Mouse (Mus musculus): ENCODE results near the gene Prpf8. TPM values are rescaled to one million over a fixed set of nuclear protein-coding genes. Genes with fewer than 3 reads are reported as not detected.

Gene Prpf8
- polyA plus RNA-seq, 1 experiment from 2014 or later, result 44.3 TPM

DNA sequence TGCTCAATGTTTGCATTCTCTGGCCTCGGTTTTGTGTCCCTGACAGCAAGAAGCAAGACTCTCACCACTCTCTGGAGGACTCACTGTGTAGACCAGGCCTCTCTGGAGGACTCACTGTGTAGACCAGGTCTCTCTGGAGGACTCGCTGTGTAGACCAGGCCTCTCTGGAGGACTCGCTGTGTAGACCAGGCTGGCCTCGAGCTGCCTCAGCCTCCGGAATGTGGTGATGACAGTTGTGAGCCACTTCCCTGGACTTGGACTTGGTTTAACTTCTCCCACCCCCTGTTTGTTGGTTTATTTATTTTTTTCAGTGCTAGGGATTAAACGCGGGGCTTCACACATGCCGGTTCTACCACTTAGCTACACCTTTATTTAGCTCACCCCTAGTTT lies 50.4 kb downstream of the Prpf8 start:
- no peak overlapping the region for H3K4me2 ChIP-seq
- H3K27ac ChIP-seq (replicated peaks), result no peak overlapping the region; the same call in 1 of the 2 replicates
- no peak for ATAC-seq (ENCODE audit: low FRiP score)
- no peak overlapping the region for H3K4me3 ChIP-seq (replicated peaks)
- no peak overlapping the region for H3K9ac ChIP-seq (replicated peaks)
- no peaks in the 10 kb centered on the region for H3K9me3 ChIP-seq (replicated peaks)
- H3K27me3 ChIP-seq (replicated peaks), result no peaks in the 10 kb centered on the region
- 89% methylated on average over 8 of the region's 8 CpGs for WGBS
- H3K4me1 ChIP-seq, result peaks cover 73% of the 10 kb centered on the region
- no peaks in the 10 kb centered on the region for H3K36me3 ChIP-seq

DNA sequence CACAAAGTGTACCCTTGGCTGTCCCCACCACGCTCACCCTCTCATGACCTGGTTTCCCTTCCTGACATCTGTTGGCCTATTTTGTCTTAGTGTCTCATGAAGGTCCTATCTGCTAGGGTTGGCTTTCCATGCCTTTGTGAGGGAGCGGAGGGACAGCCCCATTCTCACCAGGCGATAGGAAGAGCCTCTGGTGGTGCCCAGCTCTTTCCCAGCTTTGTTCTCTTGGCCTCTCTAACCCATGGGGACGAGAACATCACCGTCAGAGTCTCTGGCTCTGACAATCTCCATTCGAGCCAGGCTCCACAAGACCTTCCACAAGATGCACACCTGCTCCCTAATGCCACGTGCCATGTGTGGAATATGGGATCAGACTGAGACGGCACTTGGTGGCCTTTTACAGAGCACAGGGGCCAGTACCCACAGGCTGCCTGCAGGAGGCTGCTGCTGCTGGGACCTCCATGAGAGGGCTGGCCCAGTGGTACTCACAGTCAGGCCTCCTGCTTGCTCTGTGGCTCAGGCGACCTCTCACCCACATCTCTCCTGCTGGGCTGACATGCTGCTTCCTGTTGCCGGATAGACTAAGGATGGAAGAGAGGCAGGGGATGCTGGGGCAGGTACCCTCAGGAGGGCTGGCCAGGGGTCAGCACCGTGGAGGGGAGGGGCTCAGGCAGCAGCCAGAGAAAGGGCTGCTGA lies 51.0 kb downstream of the Prpf8 start:
- Histone ChIP-seq H3K27ac (replicated peaks) (peak overlapping the region; percentile 60; the same call in 1 of the 2 replicates), H3K9me3 (replicated peaks) (no peaks in the 10 kb centered on the region), H3K36me3 (no peaks in the 10 kb centered on the region), H3K4me2 (peak overlapping the region; percentile 20; the same call in 1 of the 2 replicates), H3K4me3 (replicated peaks) (no peak overlapping the region), H3K9ac (replicated peaks) (no peak overlapping the region), H3K27me3 (replicated peaks) (no peaks in the 10 kb centered on the region), H3K4me1 (peaks cover 71% of the 10 kb centered on the region)
- 51% methylated on average over 11 of the region's 11 CpGs for WGBS
- 0 out of 2 replicates have a peak, but pooled peaks have one; percentile 18 for ATAC-seq (ENCODE audit: low FRiP score)

GRCm38 (mm10) chr11:75538184-75538969 lies 51.8 kb downstream of the Prpf8 start:
- H3K9ac ChIP-seq (replicated peaks), result no peak overlapping the region
- WGBS, result 67% methylated on average over 9 of the region's 9 CpGs

GRCm38 (mm10) chr11:75538970-75539299 lies 52.3 kb downstream of the Prpf8 start:
- Histone ChIP-seq H3K9me3 (replicated peaks) (no peaks in the 10 kb centered on the region), H3K27ac (replicated peaks) (peak overlapping the region; percentile 60), H3K4me2 (no peak overlapping the region), H3K27me3 (replicated peaks) (no peaks in the 10 kb centered on the region), H3K4me1 (peaks cover 58% of the 10 kb centered on the region), H3K4me3 (replicated peaks) (no peak overlapping the region), H3K36me3 (peaks cover 3% of the 10 kb centered on the region; the same call in 1 of the 2 replicates), H3K9ac (replicated peaks) (no peak overlapping the region)
- WGBS, result 87% methylated on average over 13 of the region's 13 CpGs
- ATAC-seq (ENCODE audit: low FRiP score), result no peak

More at GRCm38 (mm10) chr11:75538184-75538969, 51.8 kb downstream of the Prpf8 start:
- no peaks in the 10 kb centered on the region for H3K27me3 ChIP-seq (replicated peaks)
- H3K4me3 ChIP-seq (replicated peaks), result no peak overlapping the region
- peak overlapping the region; percentile 20; the same call in 1 of the 2 replicates for H3K4me2 ChIP-seq
- 0 out of 2 replicates have a peak, but pooled peaks have one; percentile 6 for ATAC-seq (ENCODE audit: low FRiP score)
- peaks cover 64% of the 10 kb centered on the region for H3K4me1 ChIP-seq
- H3K27ac ChIP-seq (replicated peaks), result peak overlapping the region; percentile 60
- H3K9me3 ChIP-seq (replicated peaks), result no peaks in the 10 kb centered on the region
- H3K36me3 ChIP-seq, result peaks cover 3% of the 10 kb centered on the region; the same call in 1 of the 2 replicates

GRCm38 (mm10) chr11:75540209-75540608 lies 53.6 kb downstream of the Prpf8 start:
- peak overlapping the region; percentile 68 for H3K27ac ChIP-seq (replicated peaks)
- H3K9me3 ChIP-seq (replicated peaks), result no peaks in the 10 kb centered on the region
- 78% methylated on average over 8 of the region's 8 CpGs for WGBS
- no peak overlapping the region for H3K9ac ChIP-seq (replicated peaks)
- H3K4me3 ChIP-seq (replicated peaks), result no peak overlapping the region
- no peaks in the 10 kb centered on the region for H3K27me3 ChIP-seq (replicated peaks)
- ATAC-seq (ENCODE audit: low FRiP score), result no peak
- peaks cover 12% of the 10 kb centered on the region; the same call in 1 of the 2 replicates for H3K36me3 ChIP-seq
- H3K4me1 ChIP-seq, result peaks cover 45% of the 10 kb centered on the region
- H3K4me2 ChIP-seq, result no peak overlapping the region

GRCm38 (mm10) chr11:75540710-75541581 lies 54.3 kb downstream of the Prpf8 start:
- Histone ChIP-seq H3K4me2 (no peak overlapping the region), H3K9ac (replicated peaks) (no peak overlapping the region), H3K4me1 (peaks cover 38% of the 10 kb centered on the region), H3K4me3 (replicated peaks) (no peak overlapping the region), H3K27ac (replicated peaks) (peak overlapping the region; percentile 68), H3K9me3 (replicated peaks) (no peaks in the 10 kb centered on the region), H3K36me3 (peaks cover 19% of the 10 kb centered on the region), H3K27me3 (replicated peaks) (no peaks in the 10 kb centered on the region)
- WGBS, result 67% methylated on average over 19 of the region's 19 CpGs
- no peak for ATAC-seq (ENCODE audit: low FRiP score)

GRCm38 (mm10) chr11:75544713-75545112 lies 58.1 kb downstream of the Prpf8 start:
- no peak overlapping the region for H3K4me2 ChIP-seq
- H3K27ac ChIP-seq (replicated peaks), result no peak overlapping the region
- no peak for ATAC-seq (ENCODE audit: low FRiP score)
- peaks cover 38% of the 10 kb centered on the region for H3K36me3 ChIP-seq
- 87% methylated on average over 9 of the region's 9 CpGs for WGBS
- no peaks in the 10 kb centered on the region for H3K9me3 ChIP-seq (replicated peaks)
- peaks cover 17% of the 10 kb centered on the region for H3K4me1 ChIP-seq
- H3K9ac ChIP-seq (replicated peaks), result no peak overlapping the region
- H3K27me3 ChIP-seq (replicated peaks), result no peaks in the 10 kb centered on the region
- no peak overlapping the region for H3K4me3 ChIP-seq (replicated peaks)

DNA sequence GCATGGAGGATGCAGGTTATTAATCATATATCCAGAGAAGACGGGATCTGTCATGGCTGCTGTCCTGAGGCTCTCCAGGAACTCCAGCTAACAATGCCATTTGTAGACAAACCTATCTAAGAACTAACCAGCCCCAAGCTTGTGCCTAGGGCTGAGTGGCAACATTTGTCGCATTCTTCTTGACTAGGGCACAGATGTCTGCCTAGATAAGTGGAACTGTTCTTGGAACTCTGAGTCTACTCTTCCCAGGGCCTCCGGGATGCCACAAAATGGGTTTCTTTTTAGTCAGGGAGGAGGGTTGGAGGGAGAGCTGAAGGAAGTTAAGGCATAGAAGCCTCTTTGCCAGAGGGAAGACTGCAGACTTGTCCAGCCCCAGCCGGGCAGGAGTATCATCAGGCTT lies 59.4 kb downstream of the Prpf8 start:
- no peak for ATAC-seq (ENCODE audit: low FRiP score)
- no peaks in the 10 kb centered on the region for H3K27me3 ChIP-seq (replicated peaks)
- 82% methylated on average over 4 of the region's 4 CpGs for WGBS
- no peaks in the 10 kb centered on the region for H3K9me3 ChIP-seq (replicated peaks)
- no peak overlapping the region for H3K27ac ChIP-seq (replicated peaks)
- no peak overlapping the region for H3K9ac ChIP-seq (replicated peaks)
- peaks cover 40% of the 10 kb centered on the region for H3K36me3 ChIP-seq
- no peak overlapping the region for H3K4me3 ChIP-seq (replicated peaks)
- no peak overlapping the region for H3K4me2 ChIP-seq
- H3K4me1 ChIP-seq, result peaks cover 17% of the 10 kb centered on the region

DNA sequence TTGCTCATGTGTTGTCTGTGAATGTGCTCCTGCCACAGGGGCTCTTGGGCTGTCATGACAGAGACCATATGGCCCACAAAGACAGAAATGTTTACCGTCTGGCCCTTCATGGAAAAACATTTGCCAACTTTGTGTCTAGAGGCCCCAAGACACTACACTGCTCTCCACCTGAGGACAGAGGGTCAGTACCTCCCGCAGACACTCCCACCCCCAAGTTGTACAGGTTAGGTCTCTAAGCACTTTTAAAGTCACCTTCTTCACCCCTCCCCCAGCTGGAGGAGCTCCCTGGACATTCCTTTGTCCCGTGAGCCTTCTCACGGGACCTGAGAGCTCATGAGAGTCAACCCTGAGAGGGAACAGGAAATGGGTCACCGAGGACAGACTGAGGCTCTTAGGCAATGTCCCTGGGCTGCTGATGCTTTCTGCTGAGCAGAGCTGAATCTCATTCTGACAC lies 63.1 kb downstream of the Prpf8 start:
- peak overlapping the region; percentile 34; the same call in 1 of the 2 replicates for H3K27ac ChIP-seq (replicated peaks)
- no peak overlapping the region for H3K4me2 ChIP-seq
- 50% methylated on average over 5 of the region's 5 CpGs for WGBS
- peaks cover 35% of the 10 kb centered on the region for H3K4me1 ChIP-seq
- no peak overlapping the region for H3K4me3 ChIP-seq (replicated peaks)
- no peaks in the 10 kb centered on the region for H3K9me3 ChIP-seq (replicated peaks)
- no peak overlapping the region for H3K9ac ChIP-seq (replicated peaks)
- no peaks in the 10 kb centered on the region for H3K27me3 ChIP-seq (replicated peaks)
- H3K36me3 ChIP-seq, result peaks cover 33% of the 10 kb centered on the region
- no peak for ATAC-seq (ENCODE audit: low FRiP score)

- 43% methylated on average over 12 of the region's 12 CpGs for WGBS
- H3K27me3 ChIP-seq (replicated peaks), result no peaks in the 10 kb centered on the region
- no peak for ATAC-seq (ENCODE audit: low FRiP score)
- no peak overlapping the region for H3K4me3 ChIP-seq (replicated peaks)
- H3K9ac ChIP-seq (replicated peaks), result no peak overlapping the region
- H3K4me1 ChIP-seq, result peaks cover 35% of the 10 kb centered on the region
- peak overlapping the region; percentile 34; the same call in 1 of the 2 replicates for H3K27ac ChIP-seq (replicated peaks)
- no peaks in the 10 kb centered on the region for H3K9me3 ChIP-seq (replicated peaks)
- H3K36me3 ChIP-seq, result peaks cover 28% of the 10 kb centered on the region
- no peak overlapping the region for H3K4me2 ChIP-seq
Measured at GRCm38 (mm10) chr11:75550200-75550946, 63.8 kb downstream of the Prpf8 start.

- H3K4me3 ChIP-seq (replicated peaks), result no peak overlapping the region
- no peak overlapping the region for H3K4me2 ChIP-seq
- H3K9ac ChIP-seq (replicated peaks), result no peak overlapping the region
- 84% methylated on average over 5 of the region's 5 CpGs for WGBS
- H3K4me1 ChIP-seq, result peaks cover 35% of the 10 kb centered on the region
- no peaks in the 10 kb centered on the region for H3K27me3 ChIP-seq (replicated peaks)
- H3K27ac ChIP-seq (replicated peaks), result no peak overlapping the region
- ATAC-seq (ENCODE audit: low FRiP score), result no peak
- peaks cover 21% of the 10 kb centered on the region for H3K36me3 ChIP-seq
- H3K9me3 ChIP-seq (replicated peaks), result no peaks in the 10 kb centered on the region
Measured at GRCm38 (mm10) chr11:75551321-75551720, 64.7 kb downstream of the Prpf8 start.

Measured in neural tube, embryonic 15.5 days (tissue).